Mouse (Mus musculus): Measurements from ENCODE around the gene Fbln5.

Gene Fbln5

DNA sequence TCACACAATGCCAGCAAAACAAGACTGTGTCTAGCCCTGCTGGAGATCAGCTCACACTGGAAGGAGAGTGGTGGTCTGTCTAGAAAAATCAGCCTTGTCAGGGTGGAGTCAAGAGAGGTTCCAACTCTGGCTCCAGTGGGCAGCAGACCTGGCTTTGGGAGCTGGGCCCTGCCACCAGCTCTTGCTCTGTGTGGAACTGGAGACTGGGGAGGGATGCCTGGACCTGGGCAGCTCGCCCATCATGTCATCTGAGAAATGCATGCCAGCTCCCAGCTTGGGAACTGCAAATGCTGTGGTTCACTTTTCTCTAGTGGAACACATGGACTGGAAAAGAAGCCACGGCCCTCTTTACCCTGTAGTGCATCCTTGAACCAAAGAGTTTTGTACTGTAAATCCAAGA lies 8.3 kb downstream of the Fbln5 start:
- no peak for DNase-seq (ENCODE audit: low spot score)

DNA sequence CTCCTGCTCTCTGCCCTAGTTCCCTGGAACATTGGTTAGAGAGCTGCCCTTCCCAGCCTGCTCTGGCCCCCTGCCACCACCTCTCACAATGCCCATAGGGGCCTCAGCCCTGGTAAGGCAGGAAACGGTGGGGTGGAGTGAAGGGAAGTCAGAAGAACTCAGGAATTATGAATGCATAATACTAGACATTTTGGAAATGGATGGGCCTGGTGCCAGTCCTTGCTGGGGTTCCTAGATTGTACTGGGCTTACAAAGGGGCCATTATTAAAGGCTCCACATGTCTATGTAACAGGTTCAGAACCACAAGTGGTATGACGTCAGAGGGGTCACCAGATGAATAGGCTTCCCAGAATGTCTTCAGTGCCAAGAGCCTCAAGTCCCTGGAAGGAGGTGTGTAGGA lies 11.5 kb downstream of the Fbln5 start:
- no peak for DNase-seq (ENCODE audit: low spot score)

DNA sequence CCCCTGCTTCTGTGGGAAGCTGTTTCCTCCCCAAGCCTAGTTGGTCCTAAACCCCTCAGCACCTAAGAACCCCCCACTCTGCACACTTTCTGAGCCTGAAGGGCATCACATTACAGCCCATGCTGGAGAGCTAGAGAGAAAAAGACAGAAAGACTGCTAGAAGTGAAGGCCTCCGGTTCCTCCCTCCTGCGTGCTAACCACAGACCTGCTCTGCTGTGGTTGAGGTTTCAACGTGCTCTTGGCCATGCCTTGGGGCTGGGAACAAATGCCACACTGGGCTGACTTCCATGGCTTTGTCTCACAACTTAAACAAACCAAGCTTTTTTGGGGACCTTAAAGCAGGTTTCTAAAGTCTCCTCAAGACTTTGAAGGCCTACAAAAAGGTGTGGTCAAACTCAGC lies 16.4 kb downstream of the Fbln5 start:
- no peak for DNase-seq (ENCODE audit: low spot score)

DNA sequence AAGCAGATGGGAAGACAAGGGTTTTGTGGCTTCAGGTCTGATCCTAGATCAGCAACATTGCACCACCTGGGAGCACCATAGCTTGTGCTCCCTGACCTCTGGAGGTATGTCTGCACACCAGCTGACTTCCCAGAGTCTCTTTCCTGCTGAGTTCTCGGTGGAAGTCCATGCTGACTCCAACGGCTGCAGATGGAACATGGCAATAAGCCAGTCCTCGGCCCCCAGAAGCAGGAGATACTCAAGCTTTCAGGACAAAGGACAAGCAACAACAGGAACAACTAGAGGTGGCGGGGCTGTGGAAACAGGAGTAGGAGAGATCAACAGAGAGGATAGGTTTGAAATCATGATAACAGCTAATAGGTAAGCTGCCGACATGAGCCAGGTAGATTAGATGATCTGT lies 17.1 kb downstream of the Fbln5 start:
- DNase-seq (ENCODE audit: low spot score): no peak

DNA sequence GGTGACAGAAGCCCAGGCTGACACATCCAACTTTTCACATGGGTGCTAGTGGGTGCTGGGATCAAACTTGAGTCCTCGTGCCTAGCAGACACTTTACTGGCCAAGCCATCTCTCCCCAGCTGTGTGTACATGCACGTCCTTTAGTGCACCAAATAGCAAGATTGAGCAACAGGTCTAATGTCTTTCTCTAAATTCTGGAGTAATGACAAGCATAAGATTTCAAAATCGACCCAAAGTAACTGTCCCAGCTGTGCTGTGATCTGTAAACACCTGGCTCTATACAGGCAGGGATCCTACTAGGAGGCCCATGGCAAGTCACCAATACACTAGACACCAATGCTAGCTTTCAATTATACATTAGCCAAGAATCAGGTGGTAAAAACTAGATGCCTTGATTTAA lies 17.8 kb downstream of the Fbln5 start:
- DNase-seq (ENCODE audit: low spot score): no peak

DNA sequence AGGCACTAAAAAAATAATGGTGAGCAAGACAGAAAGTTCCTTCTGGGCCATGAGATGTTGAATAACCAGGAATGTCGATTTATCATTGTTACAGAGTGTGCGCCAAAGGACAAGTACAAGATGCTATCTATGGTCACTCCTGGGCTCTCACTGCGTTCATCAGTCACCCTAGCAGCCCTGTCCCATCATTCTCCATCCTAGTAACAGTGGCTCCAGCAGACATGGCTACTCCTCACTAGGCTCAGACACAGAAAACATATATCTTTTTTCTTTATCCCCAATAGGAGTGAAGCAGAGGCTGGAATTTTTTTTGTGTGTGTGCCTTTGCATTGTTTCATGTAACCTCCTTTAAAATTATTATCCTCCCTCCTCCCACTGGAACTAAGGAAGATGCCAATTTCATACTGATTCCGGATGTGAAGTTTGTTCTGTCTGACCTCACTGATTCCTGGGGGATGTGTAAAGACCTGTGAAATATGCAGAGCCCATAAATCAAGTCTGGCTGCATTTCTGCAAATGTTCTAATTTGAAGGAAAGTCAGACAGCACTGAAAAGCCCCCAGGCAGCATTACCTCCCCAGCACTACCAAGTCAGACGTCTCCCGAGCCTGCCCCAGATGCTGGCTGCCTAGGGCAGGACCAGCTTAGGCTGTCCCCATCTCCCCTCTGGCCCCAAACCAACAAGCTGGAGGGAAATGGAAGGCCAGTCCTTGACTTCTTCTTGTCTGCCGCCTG lies 20.5 kb downstream of the Fbln5 start:
- no peak for DNase-seq (ENCODE audit: low spot score)

DNA sequence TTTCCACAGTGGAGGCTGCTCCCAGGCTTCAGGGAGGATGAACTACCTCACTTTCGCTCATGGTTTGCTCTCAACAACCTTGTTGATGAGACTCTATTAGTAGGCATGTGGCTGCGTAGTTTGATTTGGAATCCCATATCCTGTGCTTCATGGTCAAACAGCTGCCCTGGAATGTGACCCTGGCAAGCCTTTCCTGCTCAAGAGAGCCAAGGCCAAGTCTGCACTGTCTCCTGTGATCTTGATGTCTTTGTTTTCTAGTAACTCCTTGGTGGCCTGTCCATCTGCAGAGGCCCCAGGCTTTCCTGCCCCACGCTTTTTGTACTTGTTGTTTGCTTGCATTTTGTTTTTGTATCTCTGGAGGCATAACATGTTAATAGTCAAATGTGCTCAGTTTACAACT lies 24.4 kb downstream of the Fbln5 start:
- no peak for DNase-seq (ENCODE audit: low spot score)

DNA sequence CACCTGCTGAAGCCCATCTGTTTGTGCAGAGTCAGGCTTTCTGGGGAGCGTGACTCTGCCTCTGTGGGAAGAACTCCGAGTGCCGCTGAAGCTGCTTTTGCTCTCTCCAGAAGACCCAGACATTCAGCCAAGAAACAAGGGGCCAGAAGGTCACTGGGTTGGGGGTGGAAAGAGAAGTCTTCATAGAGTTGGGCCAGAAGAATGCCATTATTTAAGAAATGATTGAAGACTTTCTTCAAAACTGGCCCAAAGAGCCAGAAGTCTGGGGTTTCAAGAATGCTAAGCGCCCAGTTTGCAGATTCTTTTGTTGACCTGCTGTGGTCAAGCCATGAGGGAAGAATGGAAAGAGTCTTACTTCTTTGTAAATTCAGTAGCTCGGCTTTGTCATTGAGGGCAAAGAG lies 25.6 kb downstream of the Fbln5 start:
- DNase-seq (ENCODE audit: low spot score): no peak

DNA sequence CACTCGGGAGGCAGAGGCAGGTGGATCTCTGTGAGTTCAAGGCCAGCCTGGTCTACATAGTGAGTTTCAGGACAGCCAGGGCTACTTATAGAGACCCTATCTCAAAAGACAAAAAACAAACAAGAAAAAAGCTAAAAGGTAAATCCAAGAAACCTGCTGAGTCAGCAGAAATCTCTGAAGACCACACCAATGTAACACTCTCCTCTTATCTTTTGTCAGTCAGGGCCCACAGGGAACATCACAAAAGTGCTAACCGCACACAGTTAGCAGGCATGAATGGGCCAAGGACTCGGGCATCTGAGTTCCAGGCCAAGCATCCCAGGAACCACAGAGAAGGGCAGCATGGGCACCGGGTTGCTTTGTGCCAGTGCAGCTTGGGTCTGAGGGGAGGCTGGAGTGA lies 26.2 kb downstream of the Fbln5 start:
- DNase-seq (ENCODE audit: low spot score): no peak

DNA sequence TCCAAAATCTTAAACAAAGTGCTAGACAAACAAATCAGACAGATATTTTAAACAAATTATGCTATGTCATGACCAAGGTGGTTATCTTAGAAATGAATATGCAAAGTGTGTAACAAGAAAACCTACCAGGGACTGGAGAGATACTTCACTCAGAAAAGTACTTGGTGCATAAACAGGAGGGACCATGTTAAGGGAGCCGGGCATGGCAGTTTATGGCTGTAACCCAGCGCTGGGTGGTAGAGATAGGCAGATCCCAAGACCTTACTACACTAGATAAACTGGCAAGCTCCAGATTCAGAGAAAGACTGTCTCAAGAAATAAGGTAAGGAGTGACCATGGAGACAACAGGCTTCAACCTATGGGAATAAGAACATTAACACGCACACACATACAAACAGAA lies 29.1 kb downstream of the Fbln5 start:
- DNase-seq (ENCODE audit: low spot score): no peak

DNA sequence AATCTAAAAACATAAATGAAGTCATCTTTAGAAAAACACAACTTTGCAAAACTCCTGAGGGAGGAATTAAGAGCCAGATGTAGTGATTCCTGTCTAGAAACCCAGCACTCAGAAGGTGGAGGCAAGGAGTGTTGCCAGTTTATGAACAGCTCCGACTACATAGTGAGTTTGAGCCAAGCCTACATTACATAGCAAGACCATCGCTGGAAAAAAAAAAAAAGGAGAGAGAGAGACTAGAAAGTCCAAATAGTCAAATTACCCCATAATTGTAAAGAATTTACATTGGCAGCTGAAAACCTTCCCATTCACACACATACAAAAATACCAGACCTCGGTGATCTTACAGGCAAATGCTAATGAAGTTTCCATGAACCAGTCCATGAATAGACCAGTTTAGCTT lies 29.6 kb downstream of the Fbln5 start:
- no peak for DNase-seq (ENCODE audit: low spot score)

DNA sequence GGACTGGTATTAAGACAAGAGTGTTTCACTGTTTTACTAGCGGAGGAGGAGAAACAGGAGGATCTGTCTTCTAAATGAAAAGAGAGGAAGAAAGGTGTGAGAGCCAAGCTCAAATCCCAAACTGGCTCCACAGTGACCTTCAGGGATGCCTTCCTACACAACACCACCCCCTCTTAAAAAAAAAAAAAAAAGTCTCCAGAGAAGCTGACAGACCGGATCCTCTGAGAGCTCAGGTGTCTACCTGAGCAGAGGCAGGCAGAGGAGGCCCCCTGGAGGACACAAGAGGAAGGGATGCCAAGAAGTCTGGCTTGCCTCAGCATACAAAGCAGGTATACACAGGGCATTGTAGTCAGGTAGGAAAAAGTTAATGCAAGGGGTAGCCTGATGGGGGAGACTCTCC lies 36.1 kb downstream of the Fbln5 start:
- DNase-seq (ENCODE audit: low spot score): no peak

DNA sequence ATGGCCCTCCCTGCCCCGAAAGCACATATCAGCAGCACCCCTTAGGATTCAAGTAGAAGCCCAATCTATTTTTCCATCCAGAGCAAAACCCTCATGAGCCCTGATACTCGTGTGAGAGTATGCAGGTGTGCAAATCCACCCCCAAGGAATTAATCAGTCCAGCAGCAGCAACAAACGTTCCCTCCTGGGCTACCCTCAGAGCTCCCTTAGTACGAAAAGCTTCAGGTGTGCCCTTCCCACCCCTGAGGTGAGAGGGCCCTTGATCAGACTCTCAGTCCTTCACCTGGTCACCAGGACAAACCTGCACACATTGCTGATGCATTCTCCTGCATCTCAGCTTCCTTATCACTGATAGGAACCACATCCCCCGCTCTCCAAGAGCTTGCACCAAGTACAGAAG lies 37.9 kb downstream of the Fbln5 start:
- DNase-seq (ENCODE audit: low spot score): no peak

DNA sequence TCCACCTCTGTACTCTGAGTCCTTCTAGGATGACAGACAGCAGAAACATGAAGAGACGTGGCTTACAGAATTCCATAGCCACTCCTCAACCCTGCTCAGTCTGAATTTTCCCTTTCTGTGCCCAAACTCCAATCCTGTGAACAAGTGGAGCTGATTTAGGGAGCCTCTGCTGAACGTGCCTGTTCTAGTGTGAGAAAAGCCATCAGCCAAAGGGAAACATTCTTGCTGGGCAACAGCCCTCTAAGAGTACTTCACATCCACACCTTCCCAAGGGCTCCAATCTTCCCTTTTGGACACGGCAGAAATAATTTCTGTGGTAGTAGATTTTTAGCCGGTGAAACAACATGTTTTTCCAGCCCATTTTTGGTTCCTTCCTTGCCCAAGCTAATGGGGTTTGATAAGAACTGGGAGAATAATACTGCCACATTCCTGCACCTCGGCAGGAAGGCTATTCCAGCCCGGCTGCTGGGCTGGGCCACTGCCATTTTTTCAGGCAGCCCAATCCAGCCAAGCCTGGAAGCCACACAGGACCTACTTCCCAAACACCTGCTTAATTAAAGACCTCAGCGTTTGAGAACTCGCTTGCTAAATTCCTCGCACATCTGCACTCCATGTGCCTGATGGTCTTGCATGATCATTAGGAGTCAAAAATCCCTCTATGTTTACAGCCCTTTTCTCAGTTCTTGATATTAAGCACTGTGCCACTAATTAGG lies 41.1 kb downstream of the Fbln5 start:
- no peak for DNase-seq (ENCODE audit: low spot score)

DNA sequence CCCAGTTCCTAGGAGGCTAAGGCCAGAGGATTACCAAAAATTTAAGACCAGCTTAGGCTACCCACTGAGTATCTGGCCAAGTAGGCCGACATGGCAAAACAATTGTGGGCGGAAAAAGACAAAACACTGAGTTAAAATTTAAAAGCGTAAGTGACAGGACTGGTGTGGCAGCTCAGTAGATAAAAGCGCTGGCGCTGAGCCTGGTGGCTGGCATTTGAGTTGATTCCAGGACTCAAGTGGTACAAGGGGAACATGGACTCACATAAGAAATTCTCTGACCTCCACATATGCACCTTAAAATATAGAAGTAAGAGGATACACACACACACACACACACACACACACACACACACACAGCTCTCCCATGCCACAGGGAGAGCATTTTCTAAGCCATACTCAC lies 42.5 kb downstream of the Fbln5 start:
- DNase-seq (ENCODE audit: low spot score): no peak

DNA sequence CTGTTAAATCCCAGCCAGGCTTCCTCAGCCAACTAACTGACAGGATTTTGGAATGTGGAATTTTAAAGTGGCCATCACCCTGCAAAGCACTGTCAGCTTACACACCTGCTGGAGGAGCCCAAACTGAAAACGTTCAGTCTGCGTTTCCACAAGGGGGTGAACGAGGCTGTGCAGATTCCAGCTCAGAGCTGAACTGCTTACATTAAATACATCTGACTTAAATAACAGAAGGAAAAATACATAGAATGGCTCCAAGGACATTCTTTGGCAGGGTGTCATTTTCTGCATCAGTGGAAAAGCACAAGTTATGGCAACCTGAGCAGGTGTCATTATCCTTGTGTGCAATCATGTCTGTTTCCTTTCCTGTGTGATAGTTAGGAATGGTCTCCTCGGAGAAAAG lies 44.7 kb downstream of the Fbln5 start:
- no peak for DNase-seq (ENCODE audit: low spot score)

DNA sequence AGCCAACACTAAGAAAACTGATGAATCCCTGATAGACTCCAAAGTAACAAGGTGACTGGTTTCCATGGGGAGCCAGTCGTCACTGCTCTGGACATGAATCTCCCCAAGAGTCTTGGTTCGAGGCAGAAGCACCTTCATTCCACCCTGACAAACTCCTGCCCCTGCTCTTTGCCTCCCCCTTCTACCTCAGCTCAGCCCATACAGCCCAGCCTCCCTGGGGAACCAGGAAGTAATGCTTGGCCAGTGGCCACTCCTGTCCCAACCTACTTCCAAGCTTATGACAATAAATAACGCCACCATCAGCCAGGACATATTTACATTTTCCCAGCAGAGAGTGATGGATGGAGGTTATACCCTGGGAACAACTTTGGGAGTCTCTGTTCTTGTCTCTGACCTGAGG lies 45.9 kb downstream of the Fbln5 start:
- DNase-seq (ENCODE audit: low spot score): no peak

DNA sequence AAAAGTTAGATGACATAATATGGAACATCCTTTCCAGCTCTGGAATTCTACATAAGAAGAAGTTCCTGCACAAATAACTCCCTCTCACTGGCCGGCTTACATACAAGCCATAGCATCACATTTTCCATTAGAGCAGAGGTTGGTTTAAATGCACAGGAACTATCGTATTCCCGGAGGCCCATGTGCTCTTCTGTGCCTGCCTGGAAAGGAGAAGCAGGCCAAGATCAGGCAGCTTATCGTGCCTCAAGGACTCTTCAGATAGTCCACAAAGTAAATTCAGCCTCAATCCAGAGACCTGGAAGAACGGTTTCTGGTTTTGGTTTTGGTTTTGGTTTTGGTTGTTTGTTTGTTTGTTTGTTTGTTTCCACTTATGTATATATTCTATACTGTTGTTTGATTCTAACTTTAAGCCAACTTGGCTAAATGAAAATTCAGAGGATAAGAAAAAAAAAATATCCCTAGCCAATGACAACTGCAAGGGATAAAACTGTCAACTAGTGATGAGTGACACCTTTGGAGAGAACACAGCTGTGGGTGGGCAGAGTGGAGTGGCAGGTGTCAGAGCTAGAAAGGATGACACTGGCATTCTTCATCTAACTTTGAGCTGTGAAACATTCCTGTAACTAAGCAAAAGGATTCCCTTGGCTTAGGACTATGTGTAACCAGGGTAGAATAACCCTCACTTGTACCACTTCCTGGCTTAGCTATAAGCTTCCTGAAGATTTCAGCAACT lies 48.4 kb downstream of the Fbln5 start:
- DNase-seq (ENCODE audit: low spot score): no peak

DNA sequence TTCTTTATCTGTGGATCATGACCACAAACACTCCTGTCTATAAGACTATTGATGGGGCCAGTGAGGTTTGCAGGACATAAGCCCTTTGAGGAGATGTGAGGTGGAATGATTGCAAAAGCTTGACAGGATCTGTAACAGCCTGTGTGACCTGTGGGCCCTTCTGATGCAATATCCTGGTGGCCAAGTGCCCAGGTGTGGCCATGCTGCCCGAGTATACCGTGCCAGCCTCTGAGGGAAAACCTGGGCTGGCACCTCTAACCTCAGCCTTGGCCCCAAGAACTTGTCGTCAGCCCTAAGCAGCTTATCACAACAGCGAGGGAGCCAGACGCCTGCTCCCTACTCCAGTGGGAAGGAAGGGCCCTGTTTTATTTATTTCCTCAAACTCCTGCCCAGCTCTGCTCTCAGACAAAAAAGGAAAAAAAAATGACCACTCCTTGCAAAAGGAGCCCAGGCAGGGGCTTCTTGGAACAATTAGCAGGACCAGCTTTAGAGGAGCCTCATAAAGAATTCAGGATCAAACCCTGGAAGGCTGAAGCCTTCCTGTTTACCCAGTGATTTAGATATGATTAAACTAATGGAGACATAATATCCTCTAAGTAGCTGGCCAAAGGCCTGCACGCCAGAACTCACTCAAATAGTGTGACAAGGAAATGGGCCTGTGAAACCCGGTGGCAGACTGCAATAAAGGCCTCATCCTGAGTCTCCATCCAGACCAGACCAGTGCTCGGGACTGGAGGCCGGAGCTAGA lies 51.4 kb downstream of the Fbln5 start:
- no peak for DNase-seq (ENCODE audit: low spot score)

DNA sequence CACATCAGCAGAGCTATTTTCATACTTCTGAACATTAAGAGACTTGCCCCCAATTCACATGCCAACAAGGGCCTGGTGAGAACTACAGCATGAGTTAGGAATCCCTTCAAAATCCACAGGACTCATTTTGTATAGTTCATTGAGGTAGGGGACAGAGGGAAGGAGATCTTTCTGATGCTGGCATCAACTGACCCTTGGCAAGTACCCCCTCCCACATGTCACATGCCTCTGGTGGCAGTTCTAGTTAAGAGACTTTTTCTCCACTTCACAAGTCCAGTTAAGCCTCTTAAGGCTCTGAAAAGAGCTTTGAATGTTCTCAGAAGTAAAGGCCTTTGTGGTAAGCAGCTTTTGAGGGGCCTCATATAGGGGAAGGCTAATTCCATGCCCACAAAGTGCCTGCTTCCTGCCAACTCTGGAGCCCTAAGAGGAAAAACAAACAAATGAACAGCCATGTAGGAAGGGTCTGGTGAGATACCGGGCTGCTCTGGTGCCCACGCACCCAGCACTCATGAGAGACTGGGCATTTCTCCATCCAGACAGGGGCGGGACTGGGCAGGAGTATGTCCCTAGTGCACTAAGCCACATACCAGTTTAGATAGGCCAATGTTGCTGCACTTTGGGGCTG lies 52.5 kb downstream of the Fbln5 start:
- no peak for DNase-seq (ENCODE audit: low spot score)

DNA sequence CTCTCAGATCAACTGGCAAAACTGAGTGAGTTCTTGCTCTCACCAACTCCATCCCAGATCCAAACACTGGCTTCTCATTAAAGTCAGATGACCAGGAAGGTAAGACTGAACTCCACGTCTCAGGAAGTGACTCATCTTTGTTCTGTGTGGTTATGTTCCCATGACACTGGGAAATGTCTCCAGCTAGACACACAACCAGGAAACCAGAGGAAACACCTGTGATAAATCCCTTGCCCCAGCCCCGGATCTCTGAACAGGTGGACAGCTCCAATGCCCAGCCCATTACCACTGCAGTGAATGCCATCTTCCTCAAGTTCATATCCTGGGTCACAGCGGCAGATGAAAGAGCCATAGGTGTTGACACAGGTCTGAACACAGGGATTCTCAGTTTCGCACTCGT lies 54.0 kb downstream of the Fbln5 start:
- DNase-seq (ENCODE audit: low spot score): no peak

DNA sequence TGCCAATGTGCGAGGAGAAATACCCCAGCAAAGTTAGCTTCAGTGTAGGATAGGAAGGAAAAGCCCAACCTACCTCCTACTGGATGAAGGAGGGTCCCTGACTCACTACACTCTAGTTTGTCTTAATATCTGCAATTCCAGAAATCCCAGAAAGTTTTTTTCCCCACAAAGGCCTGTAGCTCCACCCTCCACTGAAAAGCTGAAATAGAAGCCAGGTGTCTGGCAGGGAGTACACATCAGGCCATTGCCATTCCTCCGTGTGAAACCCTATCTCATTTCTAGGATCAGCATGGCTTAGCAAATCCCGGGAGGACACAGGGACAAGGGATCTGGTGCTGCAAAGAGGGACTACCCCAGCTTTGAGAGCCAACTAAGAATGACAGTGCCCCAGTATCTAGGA lies 55.8 kb downstream of the Fbln5 start:
- no peak for DNase-seq (ENCODE audit: low spot score)
